Mouse (Mus musculus) embryonic facial prominence, embryonic 12.5 days (tissue): ENCODE results near the gene E130114P18Rik. TPM values are rescaled to one million over a fixed set of nuclear protein-coding genes. Genes with fewer than 3 reads are reported as not detected.

Experiments used
- ATAC-seq: fragments of 200-750 bp; cut with Nextera tagmentation; 2 replicates; pipeline ENCODE4 v1.8.0; 2017; ENCODE audit not compliant: insufficient number of reproducible peaks, insufficient read depth, low FRiP score, low TSS enrichment
- H3K27ac ChIP-seq: fragments of 300-500 bp; sonication (generic); 2 replicates; pipeline ENCODE4 v1.5.1; 2016; ENCODE audit warnings: mild to moderate bottlenecking
- H3K27me3 ChIP-seq: fragments of 300-500 bp; sonication (generic); 2 replicates; pipeline ENCODE4 v1.6.1; 2016; ENCODE audit warnings: mild to moderate bottlenecking, moderate library complexity
- H3K36me3 ChIP-seq: fragments of 300-500 bp; sonication (generic); 2 replicates; pipeline ENCODE4 v1.6.1; 2016; ENCODE audit warnings: mild to moderate bottlenecking
- H3K4me1 ChIP-seq: fragments of 300-500 bp; sonication (generic); 2 replicates; pipeline ENCODE4 v1.6.1; 2016
- H3K4me2 ChIP-seq: fragments of 300-500 bp; sonication (generic); replicated peaks from 2 replicates; pipeline ENCODE4 v1.6.1; 2016; ENCODE audit warnings: mild to moderate bottlenecking, moderate library complexity
- H3K4me3 ChIP-seq: fragments of 300-500 bp; sonication (generic); 2 replicates; pipeline ENCODE4 v1.5.1; 2016; ENCODE audit warnings: mild to moderate bottlenecking
- H3K9ac ChIP-seq: fragments of 300-500 bp; sonication (generic); 2 replicates; pipeline ENCODE4 v1.6.1; 2016; ENCODE audit warnings: mild to moderate bottlenecking, moderate library complexity
- H3K9me3 ChIP-seq: fragments of 300-500 bp; sonication (generic); 2 replicates; pipeline ENCODE4 v1.6.1; 2016; ENCODE audit warnings: mild to moderate bottlenecking, moderate library complexity
- WGBS: fragments of 180-500 bp; shearing (Covaris S2); methylation state at CpG from one replicate; pipeline ENCODE4 v1.1.7; 2016; 5-methylcytosine and 5-hydroxymethylcytosine counted together
- polyA plus RNA-seq: library from polyadenylated mRNA; unstranded; fragments of >200 nt; fragmentation: Nextera tagmentation; extraction: Ambion mirVana; gene quantifications from 2 replicates; pipeline ENCODE4 v1.2.1, GENCODE M21; 2016

The E130114P18Rik gene
- polyA plus RNA-seq, 1 experiment from 2014 or later, result 7.5 TPM

GRCm38 (mm10) chr4:97803791-97804190 lies 25.9 kb upstream of the E130114P18Rik start:
- Histone ChIP-seq H3K4me1 (no peaks in the 10 kb centered on the region; the same call in 1 of the 2 replicates), H3K4me2 (no peak overlapping the region), H3K9me3 (no peaks in the 10 kb centered on the region), H3K4me3 (no peak overlapping the region), H3K27ac (no peak overlapping the region), H3K27me3 (no peaks in the 10 kb centered on the region), H3K9ac (no peak overlapping the region), H3K36me3 (peaks cover 17% of the 10 kb centered on the region)
- 74% methylated on average over 3 of the region's 3 CpGs for WGBS
- ATAC-seq, result no peak

- 69% methylated on average over 10 of the region's 10 CpGs for WGBS
- Histone ChIP-seq H3K9ac (no peak overlapping the region), H3K27me3 (no peaks in the 10 kb centered on the region), H3K9me3 (no peaks in the 10 kb centered on the region), H3K4me1 (peaks cover 8% of the 10 kb centered on the region), H3K4me2 (no peak overlapping the region), H3K36me3 (peaks cover 1% of the 10 kb centered on the region; the same call in 1 of the 2 replicates), H3K4me3 (no peak overlapping the region), H3K27ac (no peak overlapping the region)
- no peak for ATAC-seq
These were observed 18.6 kb upstream of the E130114P18Rik start for GRCm38 (mm10) chr4:97796505-97796904.

- no peak for ATAC-seq
These were observed 18.1 kb upstream of the E130114P18Rik start for GRCm38 (mm10) chr4:97795957-97796356.

GRCm38 (mm10) chr4:97794865-97795264 lies 17.0 kb upstream of the E130114P18Rik start:
- WGBS, result 91% methylated on average over 4 of the region's 4 CpGs

More at GRCm38 (mm10) chr4:97795957-97796356, 18.1 kb upstream of the E130114P18Rik start:
- peaks cover 8% of the 10 kb centered on the region for H3K4me1 ChIP-seq
- no peaks in the 10 kb centered on the region for H3K27me3 ChIP-seq
- no peaks in the 10 kb centered on the region for H3K36me3 ChIP-seq
- H3K27ac ChIP-seq, result no peak overlapping the region
- WGBS, result 77% methylated on average over 5 of the region's 5 CpGs
- H3K4me2 ChIP-seq, result no peak overlapping the region
- no peaks in the 10 kb centered on the region for H3K9me3 ChIP-seq
- no peak overlapping the region for H3K4me3 ChIP-seq
- H3K9ac ChIP-seq, result no peak overlapping the region

GRCm38 (mm10) chr4:97793931-97794330 lies 16.1 kb upstream of the E130114P18Rik start:
- no peaks in the 10 kb centered on the region for H3K36me3 ChIP-seq
- H3K27ac ChIP-seq, result no peak overlapping the region
- H3K4me3 ChIP-seq, result no peak overlapping the region
- WGBS, result 76% methylated on average over 10 of the region's 10 CpGs
- no peaks in the 10 kb centered on the region for H3K9me3 ChIP-seq
- no peak for ATAC-seq
- no peaks in the 10 kb centered on the region for H3K27me3 ChIP-seq
- no peak overlapping the region for H3K4me2 ChIP-seq
- H3K4me1 ChIP-seq, result peaks cover 15% of the 10 kb centered on the region; the same call in 1 of the 2 replicates
- no peak overlapping the region for H3K9ac ChIP-seq

More at GRCm38 (mm10) chr4:97794865-97795264, 17.0 kb upstream of the E130114P18Rik start:
- Histone ChIP-seq H3K9me3 (no peaks in the 10 kb centered on the region), H3K4me1 (peaks cover 9% of the 10 kb centered on the region), H3K27ac (no peak overlapping the region), H3K4me2 (no peak overlapping the region), H3K4me3 (no peak overlapping the region), H3K27me3 (no peaks in the 10 kb centered on the region), H3K9ac (no peak overlapping the region), H3K36me3 (no peaks in the 10 kb centered on the region)
- ATAC-seq, result no peak

- Histone ChIP-seq H3K4me1 (peaks cover 7% of the 10 kb centered on the region; the same call in 1 of the 2 replicates), H3K27ac (no peak overlapping the region), H3K9ac (no peak overlapping the region), H3K4me3 (no peak overlapping the region), H3K36me3 (peaks cover 12% of the 10 kb centered on the region), H3K4me2 (no peak overlapping the region), H3K9me3 (no peaks in the 10 kb centered on the region), H3K27me3 (no peaks in the 10 kb centered on the region)
- 73% methylated on average over 4 of the region's 4 CpGs for WGBS
- ATAC-seq, result no peak
These were observed 10.7 kb upstream of the E130114P18Rik start for GRCm38 (mm10) chr4:97788537-97788936.

- peaks cover 22% of the 10 kb centered on the region for H3K36me3 ChIP-seq
- H3K4me3 ChIP-seq, result no peak overlapping the region
- no peaks in the 10 kb centered on the region for H3K27me3 ChIP-seq
- no peak overlapping the region for H3K9ac ChIP-seq
- H3K9me3 ChIP-seq, result no peaks in the 10 kb centered on the region
- peaks cover 9% of the 10 kb centered on the region; the same call in 1 of the 2 replicates for H3K4me1 ChIP-seq
- H3K27ac ChIP-seq, result no peak overlapping the region
- 81% methylated on average over 3 of the region's 3 CpGs for whole genome bisulfite sequencing
- H3K4me2 ChIP-seq, result no peak overlapping the region
- no peak for ATAC-seq
These were observed 9.6 kb upstream of the E130114P18Rik start for GRCm38 (mm10) chr4:97787515-97787914.

GRCm38 (mm10) chr4:97786571-97786970 lies 8.7 kb upstream of the E130114P18Rik start:
- ATAC-seq, result no peak
- H3K27ac ChIP-seq, result no peak overlapping the region
- H3K4me3 ChIP-seq, result no peak overlapping the region
- H3K4me2 ChIP-seq, result no peak overlapping the region
- 44% methylated on average over 8 of the region's 8 CpGs for WGBS
- no peaks in the 10 kb centered on the region for H3K27me3 ChIP-seq
- peaks cover 23% of the 10 kb centered on the region for H3K36me3 ChIP-seq
- H3K4me1 ChIP-seq, result peaks cover 9% of the 10 kb centered on the region; the same call in 1 of the 2 replicates
- H3K9ac ChIP-seq, result no peak overlapping the region
- no peaks in the 10 kb centered on the region for H3K9me3 ChIP-seq

GRCm38 (mm10) chr4:97785547-97786271 lies 7.8 kb upstream of the E130114P18Rik start:
- Histone ChIP-seq H3K36me3 (peaks cover 23% of the 10 kb centered on the region), H3K27me3 (no peaks in the 10 kb centered on the region), H3K9me3 (no peaks in the 10 kb centered on the region), H3K4me3 (no peak overlapping the region), H3K27ac (no peak overlapping the region), H3K4me2 (no peak overlapping the region), H3K9ac (no peak overlapping the region), H3K4me1 (peaks cover 9% of the 10 kb centered on the region; the same call in 1 of the 2 replicates)
- 86% methylated on average over 8 of the region's 8 CpGs for WGBS
- ATAC-seq, result no peak

- ATAC-seq, result no peak
- H3K9ac ChIP-seq, result no peak overlapping the region
- H3K27me3 ChIP-seq, result no peaks in the 10 kb centered on the region
- 77% methylated on average over 11 of the region's 11 CpGs for WGBS
- H3K4me2 ChIP-seq, result no peak overlapping the region
- H3K4me1 ChIP-seq, result peaks cover 8% of the 10 kb centered on the region; the same call in 1 of the 2 replicates
- no peak overlapping the region for H3K4me3 ChIP-seq
- H3K27ac ChIP-seq, result no peak overlapping the region
- peaks cover 23% of the 10 kb centered on the region for H3K36me3 ChIP-seq
- H3K9me3 ChIP-seq, result no peaks in the 10 kb centered on the region
These were observed 6.4 kb upstream of the E130114P18Rik start for GRCm38 (mm10) chr4:97784236-97784635.

GRCm38 (mm10) chr4:97783073-97783879 lies 5.4 kb upstream of the E130114P18Rik start:
- 93% methylated on average over 26 of the region's 26 CpGs for WGBS
- Histone ChIP-seq H3K4me3 (no peak overlapping the region), H3K4me2 (no peak overlapping the region), H3K9ac (no peak overlapping the region), H3K4me1 (peaks cover 6% of the 10 kb centered on the region; the same call in 1 of the 2 replicates), H3K27ac (no peak overlapping the region), H3K9me3 (no peaks in the 10 kb centered on the region), H3K27me3 (peaks cover under 1% of the 10 kb centered on the region; the same call in 1 of the 2 replicates), H3K36me3 (peaks cover 23% of the 10 kb centered on the region)
- no peak for ATAC-seq
